Mouse (Mus musculus): ENCODE results near the gene Pcolce2. TPM values are rescaled to one million over a fixed set of nuclear protein-coding genes. Genes with fewer than 3 reads are reported as not detected.
"Not testable (repeated sequence)": the region's sequence is repeated elsewhere in the genome, so short reads cannot be mapped to it uniquely, and the experiment has no call there.

The Pcolce2 gene
- polyA plus RNA-seq, 1 experiment from 2014 or later = 3.2 TPM

DNA sequence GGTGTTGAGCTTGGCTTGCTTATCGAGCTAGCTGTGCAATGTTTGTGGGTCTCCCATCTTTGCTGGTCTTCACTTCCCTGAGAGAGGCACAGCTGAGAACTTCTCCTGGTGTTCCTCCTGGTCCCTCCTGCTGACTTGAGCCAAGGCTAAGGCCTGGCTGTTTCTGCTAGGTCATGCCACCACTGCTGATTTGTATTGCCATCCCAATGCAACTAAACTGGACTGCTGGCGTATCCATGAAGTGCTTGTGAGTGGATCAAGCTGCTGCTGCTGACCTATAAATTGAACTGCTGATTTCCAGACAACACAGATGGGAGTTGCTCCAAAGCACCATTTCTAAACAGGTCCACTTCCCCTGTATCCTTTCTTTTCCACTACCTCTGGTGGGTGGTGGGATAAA, 7.8 kb upstream of the Pcolce2 start:
- ATAC-seq (replicated peaks; ENCODE audit: low FRiP score); H3K4me1 ChIP-seq (replicated peaks; ENCODE audit: control insufficient read depth, insufficient read depth, low read length); H3K9ac ChIP-seq (ENCODE audit: low read length); H3K27ac ChIP-seq (ENCODE audit: low read depth, low read length); H3K9me3 ChIP-seq (ENCODE audit: control insufficient read depth, low read length); DNase-seq (ENCODE audit: low spot score); H3K27me3 ChIP-seq (ENCODE audit: control insufficient read depth, insufficient read depth, low read length); H3K4me3 ChIP-seq (ENCODE audit: low read depth, low read length); H3K36me3 ChIP-seq (ENCODE audit: control insufficient read depth, insufficient read depth, low read length); H3K4me2 ChIP-seq (ENCODE audit: low read depth, low read length, severe bottlenecking): not testable (repeated sequence)
- 92% methylated on average over 2 of the region's 2 CpGs for WGBS

GRCm38 (mm10) chr9:95636395-95636794, 1.0 kb upstream of the Pcolce2 start:
- H3K27ac ChIP-seq (ENCODE audit: low read depth, low read length) = no peak overlapping the region
- H3K4me3 ChIP-seq (ENCODE audit: low read depth, low read length) = peak overlapping the region; percentile 75; the same call in 1 of the 2 replicates
- no peaks in the 10 kb centered on the region for H3K36me3 ChIP-seq (ENCODE audit: control insufficient read depth, insufficient read depth, low read length)
- no peak for DNase-seq (ENCODE audit: low spot score)
- peak overlapping the region; percentile 97; the same call in 1 of the 2 replicates for H3K4me2 ChIP-seq (ENCODE audit: low read depth, low read length, severe bottlenecking)
- H3K27me3 ChIP-seq (ENCODE audit: control insufficient read depth, insufficient read depth, low read length) = no peaks in the 10 kb centered on the region; the same call in 1 of the 2 replicates
- no peak for ATAC-seq (replicated peaks; ENCODE audit: low FRiP score)
- 65% methylated on average over 4 of the region's 4 CpGs for WGBS
- no peak overlapping the region for H3K9ac ChIP-seq (ENCODE audit: low read length)
- no peaks in the 10 kb centered on the region for H3K9me3 ChIP-seq (ENCODE audit: control insufficient read depth, low read length)
- H3K4me1 ChIP-seq (replicated peaks; ENCODE audit: control insufficient read depth, insufficient read depth, low read length) = no peaks in the 10 kb centered on the region

DNA sequence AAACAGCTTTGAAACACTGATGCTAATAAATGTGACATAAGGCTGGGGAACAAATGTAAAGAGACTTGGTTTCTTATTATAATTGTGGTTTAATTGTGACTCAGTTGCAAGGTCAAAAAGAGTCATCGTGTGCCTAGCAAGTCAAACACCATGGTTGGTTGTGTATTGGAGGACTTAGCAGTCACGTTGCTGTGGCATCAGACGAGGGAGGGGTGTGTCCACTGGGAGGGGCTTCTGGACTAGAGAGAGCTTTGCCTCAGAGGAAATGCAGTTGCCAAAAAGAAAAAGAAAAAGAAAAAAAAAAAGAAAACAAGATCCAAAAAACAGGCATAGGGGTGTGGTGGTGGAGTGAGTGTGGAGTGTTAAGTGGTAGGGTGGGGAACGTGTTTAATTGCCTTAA, 2.5 kb downstream of the Pcolce2 start:
- H3K36me3 ChIP-seq (ENCODE audit: control insufficient read depth, insufficient read depth, low read length) = no peaks in the 10 kb centered on the region
- ATAC-seq (replicated peaks; ENCODE audit: low FRiP score) = no peak

DNA sequence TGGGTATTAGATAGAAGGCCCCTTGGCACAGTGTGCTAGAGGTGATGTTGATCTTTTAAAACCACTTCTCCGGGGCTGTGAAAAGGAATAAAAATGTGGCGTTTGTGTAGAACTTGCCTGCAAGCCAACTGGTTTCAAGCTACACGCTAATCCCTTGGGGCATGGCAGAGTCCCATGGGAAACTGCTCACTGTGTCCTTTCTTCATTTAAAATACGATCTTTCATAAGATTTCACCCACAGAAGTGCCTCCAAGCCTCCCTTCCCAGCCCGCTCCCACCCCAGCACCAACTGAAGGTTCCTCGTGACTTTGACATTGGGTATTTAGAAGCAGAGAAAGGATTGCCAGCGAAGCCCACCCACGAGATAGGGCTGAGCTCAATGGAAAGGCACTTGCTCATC, 8.5 kb downstream of the Pcolce2 start:
- Histone ChIP-seq H3K9me3 (ENCODE audit: control insufficient read depth, low read length) (no peaks in the 10 kb centered on the region), H3K9ac (ENCODE audit: low read length) (no peak overlapping the region), H3K4me3 (ENCODE audit: low read depth, low read length) (no peak overlapping the region), H3K4me1 (replicated peaks; ENCODE audit: control insufficient read depth, insufficient read depth, low read length) (no peaks in the 10 kb centered on the region), H3K4me2 (ENCODE audit: low read depth, low read length, severe bottlenecking) (no peak overlapping the region), H3K27me3 (ENCODE audit: control insufficient read depth, insufficient read depth, low read length) (no peaks in the 10 kb centered on the region), H3K27ac (ENCODE audit: low read depth, low read length) (no peak overlapping the region), H3K36me3 (ENCODE audit: control insufficient read depth, insufficient read depth, low read length) (no peaks in the 10 kb centered on the region)
- no peak for ATAC-seq (replicated peaks; ENCODE audit: low FRiP score)
- 91% methylated on average over 8 of the region's 8 CpGs for WGBS
- DNase-seq (ENCODE audit: low spot score) = no peak

More for the DNA sequence above, 2.5 kb downstream of the Pcolce2 start:
- no peak overlapping the region for H3K4me3 ChIP-seq (ENCODE audit: low read depth, low read length)
- no peak overlapping the region for H3K9ac ChIP-seq (ENCODE audit: low read length)
- no peak overlapping the region for H3K27ac ChIP-seq (ENCODE audit: low read depth, low read length)
- no peaks in the 10 kb centered on the region; the same call in 1 of the 2 replicates for H3K27me3 ChIP-seq (ENCODE audit: control insufficient read depth, insufficient read depth, low read length)
- no peaks in the 10 kb centered on the region for H3K4me1 ChIP-seq (replicated peaks; ENCODE audit: control insufficient read depth, insufficient read depth, low read length)
- H3K9me3 ChIP-seq (ENCODE audit: control insufficient read depth, low read length) = no peaks in the 10 kb centered on the region
- WGBS = 45% methylated on average over 4 of the region's 4 CpGs
- H3K4me2 ChIP-seq (ENCODE audit: low read depth, low read length, severe bottlenecking) = no peak overlapping the region
- no peak for DNase-seq (ENCODE audit: low spot score)

DNA sequence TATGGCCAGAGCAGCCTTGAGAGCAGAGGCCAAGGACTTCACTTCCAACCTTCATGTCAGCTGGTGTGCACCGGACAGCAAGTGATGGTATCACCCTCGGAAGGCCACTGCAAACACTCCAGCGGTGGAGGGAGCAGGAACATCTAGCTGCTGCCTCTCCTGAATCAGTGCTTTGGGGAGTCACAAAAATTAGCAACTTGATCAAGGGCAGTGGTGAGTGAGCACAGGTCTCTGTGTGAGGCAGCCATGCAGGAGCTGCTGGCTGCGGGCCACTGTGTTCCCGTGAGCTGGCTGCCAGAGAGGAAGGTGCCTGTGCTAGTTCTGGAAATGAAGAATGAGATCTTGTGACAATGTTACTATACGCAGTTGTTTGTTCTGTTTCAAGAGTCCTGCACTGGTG, 16.0 kb downstream of the Pcolce2 start:
- WGBS = 89% methylated on average over 6 of the region's 6 CpGs
- no peaks in the 10 kb centered on the region for H3K9me3 ChIP-seq (ENCODE audit: control insufficient read depth, low read length)
- DNase-seq (ENCODE audit: low spot score) = no peak
- no peak overlapping the region for H3K27ac ChIP-seq (ENCODE audit: low read depth, low read length)
- H3K9ac ChIP-seq (ENCODE audit: low read length) = no peak overlapping the region
- H3K4me2 ChIP-seq (ENCODE audit: low read depth, low read length, severe bottlenecking) = no peak overlapping the region
- no peaks in the 10 kb centered on the region for H3K36me3 ChIP-seq (ENCODE audit: control insufficient read depth, insufficient read depth, low read length)
- no peak overlapping the region for H3K4me3 ChIP-seq (ENCODE audit: low read depth, low read length)
- H3K27me3 ChIP-seq (ENCODE audit: control insufficient read depth, insufficient read depth, low read length) = no peaks in the 10 kb centered on the region
- no peaks in the 10 kb centered on the region for H3K4me1 ChIP-seq (replicated peaks; ENCODE audit: control insufficient read depth, insufficient read depth, low read length)
- no peak for ATAC-seq (replicated peaks; ENCODE audit: low FRiP score)

DNA sequence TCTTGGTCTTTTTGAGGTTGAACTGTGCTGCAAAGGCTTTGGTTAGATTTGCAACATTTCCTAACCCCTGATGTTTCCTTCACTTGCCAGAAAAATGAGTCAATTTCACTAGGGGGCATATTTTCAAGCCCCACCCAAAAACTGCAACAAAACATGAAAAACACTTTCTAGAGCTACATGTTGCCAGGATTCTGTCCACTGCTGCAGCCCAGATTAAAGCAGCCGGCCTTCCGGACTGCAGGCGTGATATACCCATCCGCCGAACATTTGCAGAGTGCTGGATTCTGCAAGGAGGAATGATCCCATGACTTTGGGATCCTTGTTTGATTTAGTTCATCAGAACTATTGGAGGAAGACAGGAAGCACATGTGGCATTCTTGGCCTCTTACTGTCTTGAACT, 17.0 kb downstream of the Pcolce2 start:
- DNase-seq (ENCODE audit: low spot score) (no peak), ATAC-seq (replicated peaks; ENCODE audit: low FRiP score) (no peak)
- H3K4me2 ChIP-seq (ENCODE audit: low read depth, low read length, severe bottlenecking) = no peak overlapping the region
- no peak overlapping the region for H3K9ac ChIP-seq (ENCODE audit: low read length)
- H3K27me3 ChIP-seq (ENCODE audit: control insufficient read depth, insufficient read depth, low read length) = no peaks in the 10 kb centered on the region
- H3K4me1 ChIP-seq (replicated peaks; ENCODE audit: control insufficient read depth, insufficient read depth, low read length) = no peaks in the 10 kb centered on the region
- no peak overlapping the region for H3K27ac ChIP-seq (ENCODE audit: low read depth, low read length)
- H3K36me3 ChIP-seq (ENCODE audit: control insufficient read depth, insufficient read depth, low read length) = no peaks in the 10 kb centered on the region
- 98% methylated on average over 5 of the region's 5 CpGs for WGBS
- H3K9me3 ChIP-seq (ENCODE audit: control insufficient read depth, low read length) = no peaks in the 10 kb centered on the region
- H3K4me3 ChIP-seq (ENCODE audit: low read depth, low read length) = no peak overlapping the region

- no peak for DNase-seq (ENCODE audit: low spot score)
- Histone ChIP-seq H3K9ac (ENCODE audit: low read length) (no peak overlapping the region), H3K4me1 (replicated peaks; ENCODE audit: control insufficient read depth, insufficient read depth, low read length) (no peaks in the 10 kb centered on the region), H3K27ac (ENCODE audit: low read depth, low read length) (no peak overlapping the region), H3K27me3 (ENCODE audit: control insufficient read depth, insufficient read depth, low read length) (no peaks in the 10 kb centered on the region), H3K9me3 (ENCODE audit: control insufficient read depth, low read length) (no peaks in the 10 kb centered on the region), H3K36me3 (ENCODE audit: control insufficient read depth, insufficient read depth, low read length) (no peaks in the 10 kb centered on the region), H3K4me3 (ENCODE audit: low read depth, low read length) (no peak overlapping the region), H3K4me2 (ENCODE audit: low read depth, low read length, severe bottlenecking) (no peak overlapping the region)
- no peak for ATAC-seq (replicated peaks; ENCODE audit: low FRiP score)
- 91% methylated on average over 2 of the region's 2 CpGs for WGBS
Measured at GRCm38 (mm10) chr9:95657941-95658340, 20.5 kb downstream of the Pcolce2 start.

- WGBS = 62% methylated on average over 10 of the region's 10 CpGs
- ATAC-seq (replicated peaks; ENCODE audit: low FRiP score) = peak; percentile 60; the same call in 1 of the 2 replicates
Measured at GRCm38 (mm10) chr9:95664290-95664989, 27.0 kb downstream of the Pcolce2 start.

DNA sequence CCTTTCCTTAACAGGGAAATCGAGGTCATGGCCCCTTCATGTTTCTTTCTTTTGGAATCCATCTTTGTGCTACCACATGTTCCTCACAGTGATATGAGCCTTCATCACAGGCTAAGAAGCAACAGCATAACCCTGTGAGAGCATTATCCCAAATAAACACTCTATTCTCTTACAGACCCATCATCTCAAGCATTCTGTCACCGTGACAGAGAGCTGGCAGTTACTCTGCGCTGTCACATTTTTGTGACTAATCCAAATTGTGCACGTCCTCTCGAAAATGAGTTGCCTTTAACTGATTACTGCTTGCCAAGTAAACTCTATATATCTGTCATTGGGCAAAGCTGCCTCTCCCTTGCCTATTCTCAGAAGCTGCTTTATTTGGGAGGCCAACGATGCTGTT, 28.4 kb downstream of the Pcolce2 start:
- 93% methylated on average over 6 of the region's 6 CpGs for WGBS

More at GRCm38 (mm10) chr9:95664290-95664989, 27.0 kb downstream of the Pcolce2 start:
- no peak overlapping the region for H3K27ac ChIP-seq (ENCODE audit: low read depth, low read length)
- no peaks in the 10 kb centered on the region for H3K4me1 ChIP-seq (replicated peaks; ENCODE audit: control insufficient read depth, insufficient read depth, low read length)
- DNase-seq (ENCODE audit: low spot score) = no peak
- H3K4me3 ChIP-seq (ENCODE audit: low read depth, low read length) = no peak overlapping the region
- no peak overlapping the region for H3K4me2 ChIP-seq (ENCODE audit: low read depth, low read length, severe bottlenecking)
- H3K27me3 ChIP-seq (ENCODE audit: control insufficient read depth, insufficient read depth, low read length) = no peaks in the 10 kb centered on the region
- H3K9me3 ChIP-seq (ENCODE audit: control insufficient read depth, low read length) = no peaks in the 10 kb centered on the region
- no peak overlapping the region for H3K9ac ChIP-seq (ENCODE audit: low read length)
- H3K36me3 ChIP-seq (ENCODE audit: control insufficient read depth, insufficient read depth, low read length) = no peaks in the 10 kb centered on the region

More for the DNA sequence above, 28.4 kb downstream of the Pcolce2 start:
- Histone ChIP-seq H3K4me1 (replicated peaks; ENCODE audit: control insufficient read depth, insufficient read depth, low read length) (no peaks in the 10 kb centered on the region), H3K4me2 (ENCODE audit: low read depth, low read length, severe bottlenecking) (no peak overlapping the region), H3K9me3 (ENCODE audit: control insufficient read depth, low read length) (no peaks in the 10 kb centered on the region), H3K27ac (ENCODE audit: low read depth, low read length) (no peak overlapping the region), H3K4me3 (ENCODE audit: low read depth, low read length) (no peak overlapping the region), H3K36me3 (ENCODE audit: control insufficient read depth, insufficient read depth, low read length) (no peaks in the 10 kb centered on the region), H3K9ac (ENCODE audit: low read length) (no peak overlapping the region), H3K27me3 (ENCODE audit: control insufficient read depth, insufficient read depth, low read length) (no peaks in the 10 kb centered on the region)
- ATAC-seq (replicated peaks; ENCODE audit: low FRiP score) = no peak
- DNase-seq (ENCODE audit: low spot score) = no peak
